Mouse (Mus musculus): ENCODE measurements around the gene Zcchc17. TPM values are rescaled to one million over a fixed set of nuclear protein-coding genes. Genes with fewer than 3 reads are reported as not detected.

The Zcchc17 gene
- polyA plus RNA-seq, 1 experiment from 2014 or later, result 56.8 TPM

DNA sequence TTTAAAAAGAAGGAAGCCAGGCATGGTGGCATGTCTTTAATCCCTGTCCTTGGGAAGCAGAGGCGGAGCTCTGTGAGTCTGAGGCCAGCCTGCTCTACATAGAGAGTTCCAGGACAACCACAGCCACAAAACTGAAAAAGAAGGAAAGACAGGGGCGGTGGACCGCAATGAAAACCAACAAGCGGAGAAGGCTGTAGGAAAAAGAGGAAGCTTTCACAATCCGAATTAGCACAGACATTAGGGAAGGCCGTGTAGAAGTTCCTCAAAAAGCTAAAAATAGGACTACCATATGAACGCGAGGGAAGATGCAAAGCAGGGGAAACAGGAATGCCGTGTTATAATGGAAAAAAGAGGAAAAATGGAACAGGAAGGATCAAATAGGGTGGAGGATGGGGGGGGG lies 75.9 kb downstream of the Zcchc17 start:
- H3K4me3 ChIP-seq (replicated peaks; ENCODE audit: low read length), result no peak overlapping the region
- H3K9ac ChIP-seq (ENCODE audit: low read length), result no peak overlapping the region
- no peaks in the 10 kb centered on the region for H3K4me1 ChIP-seq (ENCODE audit: control insufficient read depth, insufficient read depth, low read length)
- H3K27ac ChIP-seq (ENCODE audit: low read length), result no peak overlapping the region
- H3K4me2 ChIP-seq (ENCODE audit: low read depth, low read length), result no peak overlapping the region
- no peak for ATAC-seq (ENCODE audit: insufficient read depth, low FRiP score)
- H3K36me3 ChIP-seq (ENCODE audit: control insufficient read depth, insufficient read depth, low read length), result no peaks in the 10 kb centered on the region
- H3K9me3 ChIP-seq (replicated peaks; ENCODE audit: control insufficient read depth, low read length), result no peaks in the 10 kb centered on the region
- 79% methylated on average over 9 of the region's 9 CpGs for WGBS
- H3K27me3 ChIP-seq (ENCODE audit: control insufficient read depth, insufficient read depth, low read length), result no peaks in the 10 kb centered on the region; the same call in 1 of the 2 replicates

DNA sequence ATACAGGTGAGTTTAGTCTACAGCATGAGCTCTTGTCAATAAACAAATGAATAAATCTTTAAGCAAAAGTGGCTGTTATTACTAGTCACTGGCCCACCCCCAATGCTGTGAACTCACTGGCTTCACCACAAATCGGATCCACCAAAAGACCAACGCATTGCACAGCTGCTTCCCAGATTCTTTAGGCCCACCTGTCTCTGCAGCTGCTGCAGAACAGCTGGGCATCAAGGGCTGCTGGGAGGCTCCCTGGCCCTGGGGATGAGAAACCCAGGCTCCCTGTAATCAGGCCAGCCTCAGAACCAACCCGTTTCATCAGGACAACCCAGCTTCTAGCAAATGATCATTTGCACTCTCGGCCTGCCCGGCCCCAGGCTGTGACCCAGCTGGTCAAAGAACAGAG lies 76.9 kb downstream of the Zcchc17 start:
- WGBS, result 74% methylated on average over 5 of the region's 5 CpGs
- Histone ChIP-seq H3K4me3 (replicated peaks; ENCODE audit: low read length) (no peak overlapping the region), H3K9me3 (replicated peaks; ENCODE audit: control insufficient read depth, low read length) (no peaks in the 10 kb centered on the region), H3K36me3 (ENCODE audit: control insufficient read depth, insufficient read depth, low read length) (no peaks in the 10 kb centered on the region), H3K9ac (ENCODE audit: low read length) (no peak overlapping the region), H3K27me3 (ENCODE audit: control insufficient read depth, insufficient read depth, low read length) (no peaks in the 10 kb centered on the region; the same call in 1 of the 2 replicates), H3K27ac (ENCODE audit: low read length) (no peak overlapping the region), H3K4me1 (ENCODE audit: control insufficient read depth, insufficient read depth, low read length) (no peaks in the 10 kb centered on the region), H3K4me2 (ENCODE audit: low read depth, low read length) (no peak overlapping the region)
- no peak for ATAC-seq (ENCODE audit: insufficient read depth, low FRiP score)

DNA sequence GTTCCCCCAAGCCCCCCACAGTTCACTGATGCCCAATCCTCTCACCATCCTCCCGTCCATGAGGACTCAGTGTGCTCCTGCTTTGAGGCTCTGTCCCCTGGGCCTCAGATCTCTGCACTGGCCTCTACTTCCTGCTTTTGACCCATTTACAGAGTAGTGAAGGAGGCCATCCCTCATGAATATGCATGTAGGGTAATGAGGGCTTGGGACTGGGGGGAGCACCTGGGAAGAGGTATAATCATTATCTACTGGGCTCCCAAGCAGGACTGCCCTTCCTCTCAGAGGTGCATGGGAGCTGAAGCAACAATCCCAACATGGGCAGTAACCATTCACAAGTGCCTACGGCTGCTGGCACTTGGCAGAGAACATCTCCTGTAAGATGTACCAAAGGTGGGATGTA lies 80.6 kb downstream of the Zcchc17 start, which contains the start of gene Serinc2:
Serinc2 (minus strand) TSS at position 101 of the 400 bp plus-strand sequence.
- Histone ChIP-seq H3K4me1 (ENCODE audit: control insufficient read depth, insufficient read depth, low read length) (peaks cover under 1% of the 10 kb centered on the region; the same call in 1 of the 2 replicates), H3K27me3 (ENCODE audit: control insufficient read depth, insufficient read depth, low read length) (peaks cover 10% of the 10 kb centered on the region; the same call in 1 of the 2 replicates), H3K9me3 (replicated peaks; ENCODE audit: control insufficient read depth, low read length) (no peaks in the 10 kb centered on the region), H3K9ac (ENCODE audit: low read length) (no peak within 1 kb of the TSS), H3K4me3 (replicated peaks; ENCODE audit: low read length) (no peak within 1 kb of the TSS), H3K36me3 (ENCODE audit: control insufficient read depth, insufficient read depth, low read length) (no peaks in the 10 kb centered on the region), H3K4me2 (ENCODE audit: low read depth, low read length) (no peak within 1 kb of the TSS), H3K27ac (ENCODE audit: low read length) (no peak within 1 kb of the TSS)
- WGBS, result 63% methylated on average over 2 of the region's 2 CpGs
- ATAC-seq (ENCODE audit: insufficient read depth, low FRiP score), result no peak

- Histone ChIP-seq H3K9me3 (replicated peaks; ENCODE audit: control insufficient read depth, low read length) (no peaks in the 10 kb centered on the region), H3K4me1 (ENCODE audit: control insufficient read depth, insufficient read depth, low read length) (peaks cover 7% of the 10 kb centered on the region), H3K4me2 (ENCODE audit: low read depth, low read length) (no peak overlapping the region), H3K27ac (ENCODE audit: low read length) (no peak overlapping the region), H3K4me3 (replicated peaks; ENCODE audit: low read length) (no peak overlapping the region), H3K36me3 (ENCODE audit: control insufficient read depth, insufficient read depth, low read length) (no peaks in the 10 kb centered on the region), H3K27me3 (ENCODE audit: control insufficient read depth, insufficient read depth, low read length) (peaks cover 10% of the 10 kb centered on the region; the same call in 1 of the 2 replicates), H3K9ac (ENCODE audit: low read length) (no peak overlapping the region; the same call in 1 of the 2 replicates)
- WGBS, result 60% methylated on average over 7 of the region's 7 CpGs
- ATAC-seq (ENCODE audit: insufficient read depth, low FRiP score), result no peak
These were observed 83.1 kb downstream of the Zcchc17 start for GRCm38 (mm10) chr4:130276573-130277176.

DNA sequence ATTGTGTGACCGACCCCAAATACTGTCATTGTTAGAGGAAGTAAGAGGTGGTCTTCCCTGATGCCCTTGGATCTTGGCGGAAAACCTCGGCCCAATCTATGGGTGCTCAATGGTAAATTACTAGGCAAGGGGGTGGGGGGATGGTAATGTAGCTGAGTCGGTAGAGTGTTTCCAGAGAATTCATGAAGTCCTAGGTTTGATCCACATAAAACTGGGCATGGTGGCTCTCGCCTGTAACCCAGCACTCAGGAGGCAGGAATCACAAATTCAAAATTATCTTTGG lies 84.0 kb downstream of the Zcchc17 start:
- 47% methylated on average over 5 of the region's 5 CpGs for WGBS
- Histone ChIP-seq H3K27ac (ENCODE audit: low read length) (no peak overlapping the region), H3K4me1 (ENCODE audit: control insufficient read depth, insufficient read depth, low read length) (peaks cover 7% of the 10 kb centered on the region), H3K36me3 (ENCODE audit: control insufficient read depth, insufficient read depth, low read length) (no peaks in the 10 kb centered on the region), H3K9ac (ENCODE audit: low read length) (no peak overlapping the region), H3K27me3 (ENCODE audit: control insufficient read depth, insufficient read depth, low read length) (peaks cover 10% of the 10 kb centered on the region; the same call in 1 of the 2 replicates), H3K9me3 (replicated peaks; ENCODE audit: control insufficient read depth, low read length) (no peaks in the 10 kb centered on the region), H3K4me2 (ENCODE audit: low read depth, low read length) (peak overlapping the region; percentile 91), H3K4me3 (replicated peaks; ENCODE audit: low read length) (peak overlapping the region; percentile 71)
- no peak for ATAC-seq (ENCODE audit: insufficient read depth, low FRiP score)

DNA sequence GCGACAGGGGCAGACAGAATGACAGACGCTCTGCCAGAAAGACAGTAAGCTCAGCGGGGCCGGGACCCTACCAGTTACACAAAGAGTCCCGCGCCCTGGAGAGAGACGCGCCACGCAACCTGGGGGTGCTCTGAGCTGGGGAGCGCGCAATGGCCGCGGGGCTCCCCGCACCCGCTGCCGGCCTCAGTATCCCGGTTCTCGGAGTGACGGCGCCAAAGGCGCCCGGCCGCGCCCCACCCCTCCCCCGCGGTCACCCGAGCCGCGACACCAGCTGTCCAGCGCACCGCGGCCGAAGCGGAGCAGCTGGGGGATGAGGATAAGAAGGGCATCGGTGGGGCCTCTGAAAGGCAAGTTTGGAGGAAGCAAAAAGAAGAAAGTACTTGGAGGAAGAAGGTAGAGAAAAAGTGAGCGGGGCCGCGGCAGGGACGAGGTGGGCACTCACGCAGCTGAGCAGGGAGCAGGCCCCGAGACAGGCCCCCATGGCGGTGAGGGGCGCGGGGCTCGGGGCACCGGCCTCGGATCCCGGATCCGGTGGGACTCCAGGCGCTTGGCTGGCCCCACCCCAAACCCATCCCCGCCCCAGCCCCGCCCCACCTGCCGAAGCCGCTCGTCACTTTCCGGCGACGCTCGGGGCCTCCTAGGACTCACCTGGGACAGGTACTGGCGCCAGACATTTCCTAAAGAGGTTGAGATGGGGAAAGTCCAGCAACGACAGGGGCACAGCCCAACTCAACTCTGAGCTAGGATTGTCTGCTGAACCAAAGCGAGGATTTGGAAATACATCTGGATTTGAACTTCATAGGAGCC lies 84.5 kb downstream of the Zcchc17 start:
- Histone ChIP-seq H3K4me1 (ENCODE audit: control insufficient read depth, insufficient read depth, low read length) (peaks cover 7% of the 10 kb centered on the region), H3K4me2 (ENCODE audit: low read depth, low read length) (peak overlapping the region; percentile 91), H3K36me3 (ENCODE audit: control insufficient read depth, insufficient read depth, low read length) (no peaks in the 10 kb centered on the region), H3K4me3 (replicated peaks; ENCODE audit: low read length) (peak overlapping the region; percentile 71), H3K9ac (ENCODE audit: low read length) (peak overlapping the region; percentile 81), H3K9me3 (replicated peaks; ENCODE audit: control insufficient read depth, low read length) (no peaks in the 10 kb centered on the region), H3K27me3 (ENCODE audit: control insufficient read depth, insufficient read depth, low read length) (peaks cover 10% of the 10 kb centered on the region; the same call in 1 of the 2 replicates), H3K27ac (ENCODE audit: low read length) (no peak overlapping the region)
- peak; percentile 81 for ATAC-seq (ENCODE audit: insufficient read depth, low FRiP score)
- WGBS, result 2% methylated on average over 62 of the region's 62 CpGs

DNA sequence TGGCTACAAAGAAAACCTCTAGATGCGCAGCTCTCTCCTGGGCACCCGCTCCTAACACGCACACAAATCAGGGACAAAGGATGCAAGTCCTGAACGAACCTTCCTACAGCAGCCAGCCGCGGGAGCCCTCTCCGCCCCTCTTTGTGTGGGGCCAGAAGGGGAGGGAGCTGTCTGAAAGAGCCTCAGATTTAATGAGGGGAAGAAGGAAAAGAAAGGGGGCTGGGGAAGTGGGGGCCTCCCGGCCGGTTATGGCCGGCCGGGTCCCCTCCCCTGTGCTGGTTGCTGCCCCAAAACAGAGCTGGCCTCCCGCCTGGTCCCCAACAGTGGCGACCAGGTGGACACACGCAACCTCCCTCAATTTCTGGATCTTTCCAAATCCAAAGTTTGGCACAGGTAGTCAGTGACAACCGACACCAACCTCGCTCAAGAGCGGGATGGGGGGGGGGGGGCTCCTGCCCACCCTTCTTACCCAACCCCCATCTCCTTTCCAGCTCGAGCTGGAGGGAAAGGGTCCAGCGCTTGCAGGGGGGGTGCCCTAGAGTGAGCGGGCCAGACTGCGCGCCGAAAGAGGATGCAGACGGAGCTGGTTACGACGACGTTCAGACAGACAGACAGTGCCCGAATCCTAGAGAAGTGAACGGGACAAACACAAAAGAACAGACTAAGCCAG lies 85.3 kb downstream of the Zcchc17 start:
- no peak overlapping the region; the same call in 1 of the 2 replicates for H3K27ac ChIP-seq (ENCODE audit: low read length)
- peak overlapping the region; percentile 81 for H3K9ac ChIP-seq (ENCODE audit: low read length)
- ATAC-seq (ENCODE audit: insufficient read depth, low FRiP score), result peak; percentile 43
- H3K36me3 ChIP-seq (ENCODE audit: control insufficient read depth, insufficient read depth, low read length), result no peaks in the 10 kb centered on the region
- H3K4me1 ChIP-seq (ENCODE audit: control insufficient read depth, insufficient read depth, low read length), result peaks cover 7% of the 10 kb centered on the region
- peaks cover 10% of the 10 kb centered on the region; the same call in 1 of the 2 replicates for H3K27me3 ChIP-seq (ENCODE audit: control insufficient read depth, insufficient read depth, low read length)
- no peaks in the 10 kb centered on the region for H3K9me3 ChIP-seq (replicated peaks; ENCODE audit: control insufficient read depth, low read length)
- H3K4me2 ChIP-seq (ENCODE audit: low read depth, low read length), result peak overlapping the region; percentile 91
- WGBS, result under 1% methylated on average over 29 of the region's 29 CpGs
- peak overlapping the region; percentile 71 for H3K4me3 ChIP-seq (replicated peaks; ENCODE audit: low read length)

- WGBS, result 16% methylated on average over 12 of the region's 12 CpGs
- no peaks in the 10 kb centered on the region for H3K36me3 ChIP-seq (ENCODE audit: control insufficient read depth, insufficient read depth, low read length)
- peak; percentile 34; the same call in 1 of the 2 replicates for ATAC-seq (ENCODE audit: insufficient read depth, low FRiP score)
- peak overlapping the region; percentile 12 for H3K27ac ChIP-seq (ENCODE audit: low read length)
- peak overlapping the region; percentile 81 for H3K9ac ChIP-seq (ENCODE audit: low read length)
- H3K4me2 ChIP-seq (ENCODE audit: low read depth, low read length), result peak overlapping the region; percentile 91
- H3K9me3 ChIP-seq (replicated peaks; ENCODE audit: control insufficient read depth, low read length), result no peaks in the 10 kb centered on the region
- H3K4me3 ChIP-seq (replicated peaks; ENCODE audit: low read length), result peak overlapping the region; percentile 71
- peaks cover 7% of the 10 kb centered on the region for H3K4me1 ChIP-seq (ENCODE audit: control insufficient read depth, insufficient read depth, low read length)
- H3K27me3 ChIP-seq (ENCODE audit: control insufficient read depth, insufficient read depth, low read length), result peaks cover 10% of the 10 kb centered on the region; the same call in 1 of the 2 replicates
These were observed 85.9 kb downstream of the Zcchc17 start for GRCm38 (mm10) chr4:130273698-130274345.
